7 mouse cellular contexts compared by ENCODE assay signal in genomic region chr10:62549523-62550166, GRCm38 (mm10). TPM values are rescaled to one million over a fixed set of nuclear protein-coding genes. Genes with fewer than 3 reads are reported as not detected.
DNase-seq lines count a peak whose midpoint lies in the region; TF ChIP-seq lines count a peak whose summit lies in the region.

No protein-coding gene starts in this region.

- intact Hi-C loops in heart, postnatal 36 days (cut with DNase I): loop anchor here (1.0 kb wide), 1 partner anchor 49 kb away; no protein-coding TSS in a partner anchor

- TF ChIP-seq CTCF in brain, embryonic 14.5 days (IDR thresholded peaks at IDR 0.05; ENCODE audit: borderline replicate concordance, extremely low read depth, insufficient read depth, insufficient read length): peak; percentile 73; the same call in 1 of the 2 replicates

- TF ChIP-seq POLR2A in brain, embryonic 14.5 days (IDR thresholded peaks at IDR 0.05; ENCODE audit: borderline replicate concordance, extremely low read depth, insufficient read depth, insufficient read length, poor library complexity, severe bottlenecking): no peak

- peak; percentile 79 for DNase-seq in MN1 (ENCODE audit: low spot score)
- peak; percentile 49 for DNase-seq in brain, embryonic 14.5 days (ENCODE audit: low read depth)
- DNase-seq in fibroblast of lung, adult 2 months (ENCODE audit: low read depth): peak; percentile 31
- DNase-seq in heart, postnatal 36 days: peak; percentile 81 to 87
- DNase-seq in layer of hippocampus, postnatal 10 days (ENCODE audit: low spot score in 2 of 2): peak; percentile 76 to 77
- DNase-seq in lung, postnatal 36 days: peak; percentile 88
- DNase-seq in skeletal muscle tissue, adult 2 months (ENCODE audit: low read depth, low spot score): peak; percentile 56

RNA-seq across cellular contexts. Expression of gene Srgn, which starts 22.4 kb away (rescaled TPM):
- 3.1 and 3.6 TPM in 2 replicates for polyA plus RNA-seq in brain, embryonic 14.5 days (2012; rRNA removed)
- 10 to 100 TPM; 45.2 to 51.5 TPM for total RNA-seq in heart, postnatal 36 days (2021)
- total RNA-seq in layer of hippocampus, postnatal 10 days (2021): 10 to 100 TPM in 1 of 2 experiments, 1 to 10 TPM in 1; 9.3 to 10.3 TPM

RNA-seq across cellular contexts. Expression of gene Kif1bp, which starts 28.6 kb away (rescaled TPM):
- 54.2 and 71.8 TPM in 2 replicates for polyA plus RNA-seq in brain, embryonic 14.5 days (2012; rRNA removed)
- 10 to 100 TPM; 42.8 to 44.4 TPM for total RNA-seq in heart, postnatal 36 days (2021)
- 100 to 1,000 TPM; 140 to 141 TPM for total RNA-seq in layer of hippocampus, postnatal 10 days (2021)

RNA-seq across cellular contexts. Expression of gene Ddx21, which starts 52.4 kb away (rescaled TPM):
- polyA plus RNA-seq in brain, embryonic 14.5 days (2012; rRNA removed): 39.6 and 42.1 TPM in 2 replicates
- 10 to 100 TPM; 27.6 to 29.9 TPM for total RNA-seq in heart, postnatal 36 days (2021)
- 10 to 100 TPM; 34.9 to 35.0 TPM for total RNA-seq in layer of hippocampus, postnatal 10 days (2021)

Comparison
In these comparisons a context has a peak if more than half of its experiments do, and no peak if none do; other contexts are left out.
1. Peak in every context shown above with its lines: DNase-seq.
2. DNase-seq: peak in every context shown above with its lines; median percentile 88 in lung, postnatal 36 days; 84 in heart, postnatal 36 days; 79 in MN1; 76 in layer of hippocampus, postnatal 10 days; 56 in skeletal muscle tissue, adult 2 months; 49 in brain, embryonic 14.5 days; 31 in fibroblast of lung, adult 2 months.
3. RNA of gene Srgn, which starts 22.4 kb away (total RNA-seq): 45.2 to 51.5 TPM in heart, postnatal 36 days; 9.3 to 10.3 TPM in layer of hippocampus, postnatal 10 days; every median in the first group is over 4 times any median in the second.